Mouse (Mus musculus): ENCODE measurements around the gene Lgals12. TPM values are rescaled to one million over a fixed set of nuclear protein-coding genes. Genes with fewer than 3 reads are reported as not detected.

The Lgals12 gene
- polyA plus RNA-seq, 1 experiment from 2014 or later = 0.10 TPM

DNA sequence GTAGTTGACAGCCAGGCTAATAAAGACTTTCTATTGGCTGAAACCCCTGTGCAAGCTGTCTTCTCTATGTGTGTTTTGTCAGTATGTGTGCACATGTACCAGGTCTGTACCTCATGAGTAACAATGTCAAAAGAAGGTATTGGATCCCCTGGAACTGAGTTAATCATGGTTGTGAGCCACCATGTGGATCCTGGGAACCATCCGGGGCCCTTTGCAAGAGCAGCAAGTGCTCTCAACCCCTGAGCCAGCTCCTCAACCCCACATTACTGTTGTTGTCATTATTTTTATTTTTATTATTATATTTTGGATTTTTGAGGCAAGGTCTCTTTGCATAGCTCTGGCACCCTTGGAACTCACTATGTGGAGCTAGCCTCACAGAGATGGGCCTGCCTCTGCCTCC, 50.4 kb downstream of the Lgals12 start:
- no peak overlapping the region for H3K9ac ChIP-seq
- H3K36me3 ChIP-seq = no peaks in the 10 kb centered on the region
- no peak overlapping the region for H3K4me3 ChIP-seq
- H3K4me2 ChIP-seq (replicated peaks) = no peak overlapping the region
- WGBS = 94% methylated on average over 1 of the region's 1 CpGs
- peaks cover 7% of the 10 kb centered on the region; the same call in 1 of the 2 replicates for H3K4me1 ChIP-seq
- ATAC-seq (ENCODE audit: low FRiP score) = no peak
- H3K27me3 ChIP-seq = peaks cover 12% of the 10 kb centered on the region
- no peak overlapping the region for H3K27ac ChIP-seq
- no peaks in the 10 kb centered on the region for H3K9me3 ChIP-seq (replicated peaks)

GRCm38 (mm10) chr19:7554881-7555280, 52.1 kb downstream of the Lgals12 start:
- 73% methylated on average over 4 of the region's 4 CpGs for WGBS
- ATAC-seq (ENCODE audit: low FRiP score) = no peak
- H3K36me3 ChIP-seq = no peaks in the 10 kb centered on the region

DNA sequence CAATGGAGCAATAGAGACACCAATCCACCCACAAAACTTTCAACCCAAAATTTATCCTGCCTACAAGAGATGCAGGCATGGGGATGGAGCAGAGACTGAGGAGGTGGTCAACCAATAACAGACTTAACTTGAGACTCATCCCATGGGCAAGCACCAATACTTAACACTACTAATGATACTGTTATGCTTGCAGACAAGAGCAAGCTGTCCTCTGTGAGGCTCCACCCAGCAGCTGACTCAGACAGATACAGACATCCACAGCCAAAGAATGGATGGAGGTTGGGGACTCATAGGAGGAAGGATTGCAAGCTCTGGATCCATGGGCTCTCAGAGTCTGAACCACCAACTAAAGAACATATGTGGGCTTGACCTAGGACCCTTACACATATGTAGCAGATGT, 53.6 kb downstream of the Lgals12 start:
- Histone ChIP-seq H3K4me2 (replicated peaks) (no peak overlapping the region), H3K9ac (no peak overlapping the region), H3K36me3 (no peaks in the 10 kb centered on the region), H3K4me3 (no peak overlapping the region), H3K9me3 (replicated peaks) (no peaks in the 10 kb centered on the region), H3K27me3 (peaks cover 12% of the 10 kb centered on the region), H3K4me1 (peaks cover 7% of the 10 kb centered on the region; the same call in 1 of the 2 replicates), H3K27ac (no peak overlapping the region)
- ATAC-seq (ENCODE audit: low FRiP score) = no peak

More at GRCm38 (mm10) chr19:7554881-7555280, 52.1 kb downstream of the Lgals12 start:
- Histone ChIP-seq H3K9me3 (replicated peaks) (no peaks in the 10 kb centered on the region), H3K27ac (no peak overlapping the region), H3K27me3 (peaks cover 12% of the 10 kb centered on the region), H3K4me2 (replicated peaks) (no peak overlapping the region), H3K4me3 (no peak overlapping the region), H3K4me1 (peaks cover 7% of the 10 kb centered on the region; the same call in 1 of the 2 replicates), H3K9ac (no peak overlapping the region)

GRCm38 (mm10) chr19:7552301-7552673, 54.7 kb downstream of the Lgals12 start:
- no peak overlapping the region for H3K27ac ChIP-seq
- H3K27me3 ChIP-seq = peaks cover under 1% of the 10 kb centered on the region; the same call in 1 of the 2 replicates
- H3K4me3 ChIP-seq = no peak overlapping the region
- H3K36me3 ChIP-seq = no peaks in the 10 kb centered on the region
- 87% methylated on average over 2 of the region's 2 CpGs for WGBS
- 0 out of 2 replicates have a peak, but pooled peaks cover under 1% of the 10 kb centered on the region for H3K4me1 ChIP-seq
- H3K9me3 ChIP-seq (replicated peaks) = no peaks in the 10 kb centered on the region
- H3K9ac ChIP-seq = no peak overlapping the region
- ATAC-seq (ENCODE audit: low FRiP score) = no peak
- no peak overlapping the region for H3K4me2 ChIP-seq (replicated peaks)

DNA sequence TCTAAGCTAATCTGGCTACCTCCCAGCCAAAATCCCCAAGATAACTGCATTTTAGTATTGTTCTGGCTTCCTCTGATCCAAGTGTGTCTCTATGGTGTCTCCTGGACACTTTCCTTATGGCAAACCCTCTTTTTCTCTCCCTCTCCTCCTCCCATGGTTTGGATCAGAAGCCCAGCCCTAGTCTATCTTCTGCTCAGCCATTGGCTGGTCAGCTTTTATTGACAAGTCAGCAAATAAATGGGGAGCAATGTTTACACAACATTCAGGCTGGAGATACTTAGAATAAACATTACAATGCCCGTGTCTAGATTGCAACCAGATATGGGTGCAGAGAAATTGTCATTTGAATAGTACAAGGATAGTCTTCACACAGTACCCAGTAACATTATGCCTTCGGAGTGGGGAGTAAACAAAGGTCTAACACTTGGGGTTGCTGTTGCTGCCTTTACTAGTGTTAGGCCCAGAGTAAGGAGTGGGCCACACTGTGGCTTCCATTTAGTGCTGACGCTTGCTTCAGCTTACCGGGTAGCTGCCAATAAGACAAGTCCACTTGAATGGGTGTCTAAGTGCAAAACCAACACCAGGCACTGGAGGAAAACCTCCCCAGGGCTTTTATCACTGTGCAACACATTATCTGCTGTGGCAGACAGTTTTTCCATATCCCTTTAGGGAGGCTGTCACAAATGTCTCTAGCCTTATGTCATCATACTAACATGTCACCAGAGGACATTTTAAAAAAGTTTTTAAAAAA, 55.3 kb downstream of the Lgals12 start:
- Histone ChIP-seq H3K4me3 (no peak overlapping the region), H3K36me3 (no peaks in the 10 kb centered on the region), H3K4me1 (no peaks in the 10 kb centered on the region), H3K27me3 (no peaks in the 10 kb centered on the region), H3K4me2 (replicated peaks) (no peak overlapping the region), H3K9ac (no peak overlapping the region), H3K9me3 (replicated peaks) (no peaks in the 10 kb centered on the region), H3K27ac (no peak overlapping the region)
- no peak for ATAC-seq (ENCODE audit: low FRiP score)
- WGBS = 71% methylated on average over 4 of the region's 4 CpGs

- Histone ChIP-seq H3K9ac (no peak overlapping the region), H3K4me3 (no peak overlapping the region), H3K9me3 (replicated peaks) (no peaks in the 10 kb centered on the region), H3K4me1 (no peaks in the 10 kb centered on the region), H3K27me3 (no peaks in the 10 kb centered on the region), H3K36me3 (no peaks in the 10 kb centered on the region), H3K4me2 (replicated peaks) (no peak overlapping the region), H3K27ac (no peak overlapping the region)
- ATAC-seq (ENCODE audit: low FRiP score) = no peak
- 91% methylated on average over 3 of the region's 3 CpGs for WGBS
Measured at GRCm38 (mm10) chr19:7548924-7549323, 58.1 kb downstream of the Lgals12 start.

Other genes starting within 250 kb of the Lgals12 start
- 37.8 and 44.1 TPM in 2 replicates for gene Spindoc, start 224.2 kb downstream of the Lgals12 start, polyA plus RNA-seq (2016; fragmentation: Nextera tagmentation; extraction: Ambion mirVana)
- gene 2700081O15Rik, start 189.6 kb downstream of the Lgals12 start, polyA plus RNA-seq (2016; fragmentation: Nextera tagmentation; extraction: Ambion mirVana) = 18.0 and 20.1 TPM in 2 replicates
- gene Rtn3, start 123.9 kb downstream of the Lgals12 start, polyA plus RNA-seq (2016; fragmentation: Nextera tagmentation; extraction: Ambion mirVana) = 380 and 385 TPM in 2 replicates
- gene Atl3, start 113.2 kb downstream of the Lgals12 start, polyA plus RNA-seq (2016; fragmentation: Nextera tagmentation; extraction: Ambion mirVana) = 9.4 and 10.5 TPM in 2 replicates
- gene Pla2g16, start 49.7 kb downstream of the Lgals12 start, polyA plus RNA-seq (2016; fragmentation: Nextera tagmentation; extraction: Ambion mirVana) = 2.8 and 4.8 TPM in 2 replicates
- gene Hrasls5, start 5.3 kb upstream of the Lgals12 start, polyA plus RNA-seq (2016; fragmentation: Nextera tagmentation; extraction: Ambion mirVana) = not detected in 2 replicates
- gene Slc22a19, start 104.1 kb upstream of the Lgals12 start, polyA plus RNA-seq (2016; fragmentation: Nextera tagmentation; extraction: Ambion mirVana) = 0.10 TPM in 1 of 2 replicates, not detected in the other
- not detected in 2 replicates for gene Slc22a26, start 195.5 kb upstream of the Lgals12 start, polyA plus RNA-seq (2016; fragmentation: Nextera tagmentation; extraction: Ambion mirVana)

Measured in hindbrain, embryonic 12.5 days (tissue).